8 mouse cellular contexts compared by ENCODE assay signal in the genomic region with DNA sequence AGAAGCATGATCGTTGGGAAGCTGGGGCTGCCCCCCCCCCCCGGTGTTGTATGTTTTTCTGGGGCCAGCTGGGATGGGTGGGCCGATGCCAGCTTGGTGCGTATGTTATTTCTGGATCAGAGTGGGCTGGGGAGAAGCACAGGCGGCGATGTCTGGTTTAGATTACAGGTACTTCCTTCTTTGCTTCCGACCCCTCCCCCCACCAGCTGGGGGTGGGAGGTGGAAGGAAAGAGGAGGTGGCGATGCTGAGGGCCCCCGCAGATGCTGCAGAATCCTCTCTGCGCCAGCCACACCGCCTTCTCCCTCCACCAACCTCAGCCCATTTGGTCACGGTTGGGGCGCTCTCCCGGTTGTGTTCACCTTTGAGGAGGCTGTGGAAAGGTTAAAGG. TPM values are rescaled to one million over a fixed set of nuclear protein-coding genes. Genes with fewer than 3 reads are reported as not detected.
DNase-seq lines count a peak whose midpoint lies in the region; ATAC-seq and TF ChIP-seq lines count a peak whose summit lies in the region.

No protein-coding gene starts in this region.

- TF ChIP-seq CTCF in spleen, adult 2 months (IDR thresholded peaks at IDR 0.05; ENCODE audit: extremely low read depth, insufficient read depth, insufficient read length, insufficient replicate concordance), result no peak

- peak in 1 of 2 experiments; percentile 62 for DNase-seq in spleen, adult 2 months (ENCODE audit: low read depth in 1 of 2, low spot score in 2 of 2)
- DNase-seq in spleen, adult 12 weeks (ENCODE audit: low spot score), result no peak
- peak; percentile 64 for DNase-seq in splenic B cell, adult 2 months (ENCODE audit: low read depth, low spot score)
- no peak for DNase-seq in ovary, postnatal 36 days (ENCODE audit: low spot score)
- no peak for DNase-seq in urinary bladder, postnatal 14 days (ENCODE audit: low spot score)

- 4% methylated on average over 14 of the region's 14 CpGs for WGBS in spleen, adult 2 months
- WGBS in embryonic facial prominence, embryonic 13.5 days, result 2% methylated on average over 14 of the region's 14 CpGs
- WGBS in intestine, embryonic 16.5 days, result 9% methylated on average over 14 of the region's 14 CpGs

- peak overlapping the region; percentile 66 for H3K4me3 ChIP-seq in spleen, adult 2 months (ENCODE audit: extremely low read depth, insufficient read depth, insufficient read length)
- H3K4me3 ChIP-seq in embryonic facial prominence, embryonic 13.5 days, result peak overlapping the region; percentile 52
- H3K4me3 ChIP-seq in intestine, embryonic 16.5 days (ENCODE audit: low read length), result peak overlapping the region; percentile 54
- H3K4me3 ChIP-seq in megakaryocyte, embryonic 14.5 days (replicated peaks), result peak overlapping the region; percentile 83

- peaks cover 6% of the 10 kb centered on the region; the same call in 1 of the 2 replicates for H3K4me1 ChIP-seq in spleen, adult 2 months (ENCODE audit: control insufficient read depth, insufficient read depth, insufficient read length)
- peaks cover 19% of the 10 kb centered on the region for H3K4me1 ChIP-seq in embryonic facial prominence, embryonic 13.5 days
- H3K4me1 ChIP-seq in intestine, embryonic 16.5 days (ENCODE audit: control insufficient read depth, insufficient read depth, low read length), result peaks cover 9% of the 10 kb centered on the region
- peaks cover 20% of the 10 kb centered on the region for H3K4me1 ChIP-seq in megakaryocyte, embryonic 14.5 days

- no peaks in the 10 kb centered on the region for H3K36me3 ChIP-seq in spleen, adult 2 months (ENCODE audit: control insufficient read depth, insufficient read depth, low read length)
- no peaks in the 10 kb centered on the region for H3K36me3 ChIP-seq in embryonic facial prominence, embryonic 13.5 days
- no peaks in the 10 kb centered on the region for H3K36me3 ChIP-seq in intestine, embryonic 16.5 days (ENCODE audit: control insufficient read depth, insufficient read depth, low read length)
- H3K36me3 ChIP-seq in megakaryocyte, embryonic 14.5 days (replicated peaks; ENCODE audit: low read length), result no peaks in the 10 kb centered on the region
- no peaks in the 10 kb centered on the region for H3K36me3 ChIP-seq in splenic B cell, adult 2 months (ENCODE audit: control insufficient read depth, insufficient read depth, low read length, poor library complexity, severe bottlenecking)

- peak overlapping the region; percentile 67 for H3K9ac ChIP-seq in embryonic facial prominence, embryonic 13.5 days
- peak overlapping the region; percentile 53; the same call in 1 of the 2 replicates for H3K9ac ChIP-seq in intestine, embryonic 16.5 days (ENCODE audit: low read depth, low read length)

- H3K9me3 ChIP-seq in embryonic facial prominence, embryonic 13.5 days, result no peaks in the 10 kb centered on the region
- H3K9me3 ChIP-seq in intestine, embryonic 16.5 days (ENCODE audit: control insufficient read depth, low read length), result no peaks in the 10 kb centered on the region
- H3K9me3 ChIP-seq in megakaryocyte, embryonic 14.5 days, result peaks cover 23% of the 10 kb centered on the region

- TF ChIP-seq POLR2A in spleen, adult 2 months (IDR thresholded peaks at IDR 0.05; ENCODE audit: low read depth, low read length), result no peak

- H3K4me2 ChIP-seq in embryonic facial prominence, embryonic 13.5 days, result peak overlapping the region; percentile 96
- H3K4me2 ChIP-seq in intestine, embryonic 16.5 days (ENCODE audit: low read depth, low read length), result peak overlapping the region; percentile 80

- no peak overlapping the region for H3K27ac ChIP-seq in spleen, adult 2 months (ENCODE audit: insufficient read depth, low read length)
- no peak overlapping the region for H3K27ac ChIP-seq in embryonic facial prominence, embryonic 13.5 days
- H3K27ac ChIP-seq in intestine, embryonic 16.5 days (ENCODE audit: low read length), result no peak overlapping the region

- 0 out of 2 replicates have a peak, but pooled peaks have one; percentile 8 for ATAC-seq in embryonic facial prominence, embryonic 13.5 days (ENCODE audit: insufficient number of reproducible peaks, insufficient read depth, low FRiP score, low TSS enrichment, low read depth)
- no peak for ATAC-seq in intestine, embryonic 16.5 days

- no peaks in the 10 kb centered on the region; the same call in 1 of the 2 replicates for H3K27me3 ChIP-seq in spleen, adult 2 months (ENCODE audit: control insufficient read depth, insufficient read depth, low read length)
- peaks cover 27% of the 10 kb centered on the region for H3K27me3 ChIP-seq in embryonic facial prominence, embryonic 13.5 days
- H3K27me3 ChIP-seq in intestine, embryonic 16.5 days (replicated peaks; ENCODE audit: control insufficient read depth, insufficient read depth, low read length), result peaks cover 25% of the 10 kb centered on the region
- peaks cover 72% of the 10 kb centered on the region for H3K27me3 ChIP-seq in megakaryocyte, embryonic 14.5 days (replicated peaks)
- no peaks in the 10 kb centered on the region for H3K27me3 ChIP-seq in splenic B cell, adult 2 months (ENCODE audit: control insufficient read depth, insufficient read depth, low read length, poor library complexity, severe bottlenecking)

RNA-seq across cellular contexts. Expression of a gene that starts 0.7 kb away (rescaled TPM):
- 10.3 and 15.7 TPM in 2 replicates for polyA plus RNA-seq in spleen, adult 2 months (2012; rRNA removed)
- 5.4 and 7.2 TPM in 2 replicates for polyA plus RNA-seq in embryonic facial prominence, embryonic 13.5 days (2015; fragmentation: Nextera tagmentation; extraction: Ambion mirVana)
- polyA plus RNA-seq in intestine, embryonic 16.5 days (2015; fragmentation: Nextera tagmentation; extraction: Ambion mirVana), result 2.1 and 2.7 TPM in 2 replicates
- 0.36 and 1.00 TPM in 2 replicates for polyA plus RNA-seq in megakaryocyte, embryonic 14.5 days (2012; ENCODE audit: insufficient read depth, low replicate concordance)

RNA-seq across cellular contexts. Expression of a gene that starts 19.5 kb away (rescaled TPM):
- 1,319 and 1,587 TPM in 2 replicates for polyA plus RNA-seq in spleen, adult 2 months (2012; rRNA removed)
- 1,114 and 1,137 TPM in 2 replicates for polyA plus RNA-seq in embryonic facial prominence, embryonic 13.5 days (2015; fragmentation: Nextera tagmentation; extraction: Ambion mirVana)
- 853 and 934 TPM in 2 replicates for polyA plus RNA-seq in intestine, embryonic 16.5 days (2015; fragmentation: Nextera tagmentation; extraction: Ambion mirVana)
- polyA plus RNA-seq in megakaryocyte, embryonic 14.5 days (2012; ENCODE audit: insufficient read depth, low replicate concordance), result 1,090 and 3,855 TPM in 2 replicates

RNA-seq across cellular contexts. Expression of a gene that starts 21.0 kb away (rescaled TPM):
- polyA plus RNA-seq in spleen, adult 2 months (2012; rRNA removed), result not detected in 2 replicates
- not detected in 2 replicates for polyA plus RNA-seq in embryonic facial prominence, embryonic 13.5 days (2015; fragmentation: Nextera tagmentation; extraction: Ambion mirVana)
- polyA plus RNA-seq in intestine, embryonic 16.5 days (2015; fragmentation: Nextera tagmentation; extraction: Ambion mirVana), result not detected in 2 replicates
- polyA plus RNA-seq in megakaryocyte, embryonic 14.5 days (2012; ENCODE audit: insufficient read depth, low replicate concordance), result not detected in 2 replicates

RNA-seq across cellular contexts. Expression of a gene that starts 32.7 kb away (rescaled TPM):
- 43.2 and 55.6 TPM in 2 replicates for polyA plus RNA-seq in spleen, adult 2 months (2012; rRNA removed)
- 116 and 117 TPM in 2 replicates for polyA plus RNA-seq in embryonic facial prominence, embryonic 13.5 days (2015; fragmentation: Nextera tagmentation; extraction: Ambion mirVana)
- polyA plus RNA-seq in intestine, embryonic 16.5 days (2015; fragmentation: Nextera tagmentation; extraction: Ambion mirVana), result 56.6 and 57.4 TPM in 2 replicates
- 157 and 272 TPM in 2 replicates for polyA plus RNA-seq in megakaryocyte, embryonic 14.5 days (2012; ENCODE audit: insufficient read depth, low replicate concordance)
